Mouse (Mus musculus): ENCODE results near the gene Cdc27.

Gene Cdc27

DNA sequence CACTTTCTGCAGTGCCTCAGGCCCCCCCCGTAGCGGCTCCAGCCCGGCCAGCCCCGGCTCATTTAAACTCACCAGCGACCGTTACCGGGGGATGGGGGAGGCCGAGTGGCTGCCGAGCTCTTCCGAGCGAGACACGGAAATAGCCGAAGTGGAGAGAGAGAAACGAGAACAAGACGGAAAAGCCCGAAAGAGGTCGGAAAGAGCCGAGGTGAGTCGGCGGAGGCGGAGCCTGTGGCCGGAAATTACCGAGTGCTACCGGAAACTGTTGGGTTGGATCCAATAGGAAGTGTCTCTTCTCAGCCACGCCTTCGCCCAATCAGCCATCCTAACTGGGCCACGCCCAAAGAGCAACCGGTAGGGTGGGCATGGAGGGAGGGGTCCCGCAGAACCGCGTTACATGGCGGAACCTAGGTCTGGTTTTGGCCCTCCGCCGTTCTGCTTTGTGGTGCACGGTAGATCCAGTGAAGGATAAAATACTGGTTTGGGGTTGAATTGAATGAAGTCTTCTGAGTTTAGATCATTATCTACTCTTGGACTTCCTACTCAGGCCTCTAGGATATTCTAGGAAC lies at the start of gene Cdc27, which contains the start of gene Myl4:
Gene Cdc27, minus strand, starts transcription at position 215 of the 569 bp plus-strand sequence.
Gene Myl4, plus strand, starts transcription at position 258 of the 569 bp plus-strand sequence.
- peak; percentile 98 to 99 for DNase-seq (ENCODE audit: low spot score in 2 of 2)

- DNase-seq (ENCODE audit: low spot score in 2 of 2), result no peak
Observed at GRCm38 (mm10) chr11:104599265-104599945, 49.0 kb upstream of the Cdc27 start.

GRCm38 (mm10) chr11:104596365-104596764 lies 45.9 kb upstream of the Cdc27 start:
- DNase-seq (ENCODE audit: low spot score in 2 of 2), result no peak

DNA sequence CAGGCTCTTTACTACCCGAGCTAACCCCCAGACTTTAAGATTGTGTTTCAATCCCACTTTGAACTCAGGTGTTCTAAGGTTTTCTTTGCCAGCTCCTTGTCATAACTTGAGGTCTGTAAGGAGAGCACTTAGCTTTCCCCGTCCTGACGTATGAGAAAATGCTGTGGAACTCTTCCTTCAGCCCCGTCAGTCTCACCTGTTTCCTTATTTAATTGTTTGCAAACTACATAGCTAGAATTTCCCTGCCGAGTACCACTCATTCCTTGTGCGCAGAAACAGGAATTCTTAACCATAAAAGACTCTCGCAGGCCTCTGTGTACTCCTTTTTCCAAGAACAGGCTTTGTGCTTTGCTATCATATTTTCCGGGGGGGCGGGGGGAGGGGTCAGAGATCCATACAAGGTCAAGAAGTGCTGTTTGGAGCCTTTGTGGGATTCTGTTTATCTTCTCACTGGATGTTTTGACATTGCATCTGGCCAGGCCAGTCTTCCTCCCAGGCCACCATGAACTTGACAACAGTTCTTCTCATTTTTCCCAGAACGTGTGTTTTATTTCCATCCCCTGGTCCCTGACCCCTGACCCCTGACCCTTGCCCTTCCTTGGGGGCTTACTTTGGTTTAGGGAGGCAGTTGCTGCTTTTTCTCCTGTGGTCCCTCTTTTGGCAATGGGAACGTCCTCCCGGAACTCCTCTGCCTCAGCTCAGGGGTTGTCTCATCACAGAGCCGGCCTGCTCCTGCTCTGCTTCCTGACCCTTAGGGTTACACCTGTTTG lies 41.8 kb upstream of the Cdc27 start:
- no peak for DNase-seq (ENCODE audit: low spot score in 2 of 2)

DNA sequence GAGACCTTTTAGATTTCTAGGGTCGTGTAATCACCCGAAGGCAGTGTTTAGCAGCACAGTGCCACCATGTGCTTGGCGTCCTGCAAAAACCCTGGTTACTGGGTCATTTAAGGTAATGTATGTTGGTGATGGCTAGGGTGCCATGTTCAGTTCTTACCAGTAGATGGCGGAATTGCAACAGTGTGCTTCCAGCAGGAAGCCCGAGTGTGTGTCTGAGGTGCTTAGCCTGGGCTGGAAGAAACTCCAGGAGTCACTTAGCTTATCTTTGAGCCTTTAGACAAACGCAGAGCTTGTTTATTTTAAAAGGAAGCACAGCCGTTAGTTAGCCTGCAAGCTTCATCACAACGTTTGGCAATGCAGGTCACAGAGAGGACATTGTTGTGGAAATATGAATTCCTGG lies 39.7 kb upstream of the Cdc27 start:
- DNase-seq (ENCODE audit: low spot score in 2 of 2), result peak; percentile 89 to 90

DNA sequence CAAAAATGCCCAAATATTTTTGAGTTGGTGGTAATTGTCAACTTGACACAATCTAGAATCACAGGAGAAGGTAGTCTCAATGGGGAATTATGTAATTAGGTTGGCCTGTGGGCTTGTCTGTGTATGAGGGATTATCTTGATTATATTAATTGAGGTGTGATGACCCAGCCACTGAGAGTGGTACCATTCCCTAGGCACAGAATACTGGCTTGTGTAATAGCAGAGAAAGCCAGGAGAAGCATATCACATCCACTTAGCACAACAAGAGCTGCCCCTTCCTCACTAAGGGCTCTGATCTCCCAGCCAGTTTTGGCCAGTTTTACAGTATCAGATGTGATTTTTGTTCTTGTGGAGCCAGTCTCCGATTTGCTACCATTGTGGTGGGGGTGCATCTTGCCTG lies 39.1 kb upstream of the Cdc27 start:
- DNase-seq (ENCODE audit: low spot score in 2 of 2), result no peak

GRCm38 (mm10) chr11:104588513-104588912 lies 38.1 kb upstream of the Cdc27 start:
- DNase-seq (ENCODE audit: low spot score in 2 of 2), result no peak

DNA sequence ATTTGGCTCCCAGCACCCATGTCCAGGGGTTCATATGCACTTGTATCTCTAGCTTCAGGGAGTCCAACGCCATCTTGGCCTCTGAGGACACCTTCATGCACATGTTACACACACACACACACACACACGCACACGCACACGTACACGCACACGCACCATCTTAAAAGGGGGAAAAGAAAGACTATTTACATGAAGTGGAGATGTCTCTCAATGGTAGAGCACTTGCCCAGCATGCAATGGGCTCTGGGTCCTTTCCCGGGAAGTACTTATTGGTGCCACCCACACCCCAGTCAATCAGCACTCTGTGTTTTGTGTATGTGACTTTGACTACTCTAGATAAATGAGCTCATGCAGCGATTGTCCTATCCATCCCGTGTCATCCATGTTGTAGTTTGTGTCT lies 37.5 kb upstream of the Cdc27 start:
- no peak for DNase-seq (ENCODE audit: low spot score in 2 of 2)

GRCm38 (mm10) chr11:104585495-104585894 lies 35.1 kb upstream of the Cdc27 start:
- DNase-seq (ENCODE audit: low spot score in 2 of 2), result no peak

GRCm38 (mm10) chr11:104582630-104583364 lies 32.4 kb upstream of the Cdc27 start:
- DNase-seq (ENCODE audit: low spot score in 2 of 2), result no peak

DNA sequence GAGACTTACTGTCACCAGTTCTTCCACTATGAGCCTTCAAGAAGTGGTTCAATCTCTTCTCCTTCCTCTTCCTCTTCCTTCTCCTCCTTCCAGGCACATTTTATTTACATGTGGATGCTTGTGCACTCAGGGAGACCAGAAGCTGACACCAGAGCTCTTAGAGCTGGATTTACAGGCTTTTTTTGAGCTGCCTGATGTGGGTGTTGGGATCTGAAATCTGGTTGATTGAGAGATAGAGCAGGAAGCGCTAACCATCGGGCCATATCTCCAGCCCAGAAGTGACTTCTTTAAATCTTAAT lies 31.8 kb upstream of the Cdc27 start:
- DNase-seq (ENCODE audit: low spot score in 2 of 2), result no peak

DNA sequence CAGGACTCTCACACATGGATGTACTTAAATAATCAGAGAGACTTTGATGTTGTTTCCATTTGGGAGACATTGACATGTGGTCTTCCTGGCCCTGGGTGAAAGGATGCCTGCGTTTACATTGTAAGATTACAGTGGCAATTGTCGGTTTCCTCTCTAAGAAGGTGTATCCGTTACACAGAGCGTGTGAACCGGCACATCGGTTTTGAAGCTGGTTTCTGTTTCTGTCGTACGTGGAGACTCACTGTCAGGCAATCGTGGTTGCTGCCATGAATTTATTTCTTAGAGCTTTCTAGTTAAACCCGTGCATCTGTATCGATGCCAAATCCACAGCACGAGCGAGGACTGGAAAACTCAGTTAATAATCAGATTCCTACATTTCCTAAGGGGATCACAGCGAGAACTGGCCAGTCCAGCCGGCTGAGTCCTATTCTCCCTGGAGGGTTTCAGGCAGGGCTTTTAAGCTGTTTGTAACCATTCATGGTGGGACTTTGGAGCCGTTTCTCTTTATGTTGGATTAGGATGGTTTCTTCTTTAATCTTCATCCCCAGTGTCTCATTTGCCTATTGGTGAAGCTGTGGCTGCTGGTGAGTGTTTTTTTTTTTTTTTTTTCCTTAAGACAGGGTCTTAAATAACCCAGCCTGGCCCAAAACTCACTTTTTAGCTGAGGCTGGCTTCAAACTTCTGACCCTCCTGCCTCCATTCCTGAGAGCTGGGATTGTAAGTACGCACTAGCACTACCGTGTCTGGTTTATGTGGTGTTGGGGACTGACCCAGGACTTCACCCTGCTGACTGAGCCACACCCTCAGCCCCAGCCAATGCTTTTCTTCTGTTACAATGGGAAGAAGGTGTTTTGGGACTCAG lies 31.3 kb upstream of the Cdc27 start:
- no peak for DNase-seq (ENCODE audit: low spot score in 2 of 2)

DNA sequence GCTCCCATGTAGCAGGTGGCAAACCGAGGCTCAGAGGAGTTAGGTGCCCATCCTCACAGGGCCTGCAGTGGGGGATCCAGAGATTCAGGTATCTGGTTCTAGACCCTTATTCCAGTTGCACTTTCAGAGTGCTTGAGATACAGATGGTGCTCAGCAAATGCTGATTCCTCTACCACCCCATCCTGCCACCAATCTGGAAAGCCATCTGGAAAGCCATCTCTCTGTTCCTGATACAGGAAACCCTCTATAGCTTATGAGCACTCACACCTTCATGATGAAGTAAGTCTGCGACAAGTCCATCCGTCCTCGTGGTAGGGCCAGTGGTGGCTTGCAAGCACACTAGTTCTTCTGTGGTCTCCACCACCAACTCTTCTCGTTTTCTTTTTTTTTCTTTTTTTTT lies 30.2 kb upstream of the Cdc27 start:
- no peak for DNase-seq (ENCODE audit: low spot score in 2 of 2)

DNA sequence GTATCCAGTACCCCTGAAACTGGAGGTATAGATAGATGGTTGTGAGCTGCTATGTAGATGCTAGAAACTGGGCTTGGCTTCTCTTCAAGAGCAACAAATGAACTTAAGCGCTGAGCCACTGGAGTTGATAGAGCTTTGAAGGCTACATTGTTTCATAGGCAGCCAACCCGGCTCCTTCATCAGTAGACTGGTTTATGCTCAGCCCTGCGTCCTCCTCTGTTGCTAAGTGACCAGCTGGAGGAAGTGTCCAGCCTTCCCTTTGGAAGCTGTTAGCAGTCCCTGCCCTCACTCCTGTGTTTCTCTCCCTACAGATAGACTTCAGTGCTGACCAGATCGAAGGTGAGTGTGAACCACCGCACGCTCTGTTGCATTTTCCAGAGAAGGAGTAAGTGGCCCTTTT lies 29.7 kb upstream of the Cdc27 start:
- no peak for DNase-seq (ENCODE audit: low spot score in 2 of 2)

DNA sequence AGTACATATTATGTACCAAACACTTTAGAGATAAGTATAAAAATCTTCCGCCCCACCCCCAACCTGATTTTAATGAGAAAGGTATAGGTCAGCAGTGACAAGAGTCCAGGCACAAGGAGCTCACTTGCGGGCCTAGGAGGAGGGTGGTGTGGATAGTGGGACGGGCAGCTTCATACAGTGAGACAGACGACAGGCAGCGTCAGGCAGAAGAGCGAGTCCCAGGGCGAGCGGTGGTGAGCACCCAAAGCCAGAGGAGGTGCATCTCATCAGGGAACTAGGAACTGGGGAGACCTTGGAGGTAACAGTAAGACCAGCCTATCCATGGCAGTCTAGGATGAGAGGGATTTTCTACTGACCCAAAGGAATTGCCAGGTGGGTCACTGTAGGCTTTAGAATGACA lies 29.2 kb upstream of the Cdc27 start:
- no peak for DNase-seq (ENCODE audit: low spot score in 2 of 2)

GRCm38 (mm10) chr11:104579084-104579483 lies 28.7 kb upstream of the Cdc27 start:
- no peak for DNase-seq (ENCODE audit: low spot score in 2 of 2)

DNA sequence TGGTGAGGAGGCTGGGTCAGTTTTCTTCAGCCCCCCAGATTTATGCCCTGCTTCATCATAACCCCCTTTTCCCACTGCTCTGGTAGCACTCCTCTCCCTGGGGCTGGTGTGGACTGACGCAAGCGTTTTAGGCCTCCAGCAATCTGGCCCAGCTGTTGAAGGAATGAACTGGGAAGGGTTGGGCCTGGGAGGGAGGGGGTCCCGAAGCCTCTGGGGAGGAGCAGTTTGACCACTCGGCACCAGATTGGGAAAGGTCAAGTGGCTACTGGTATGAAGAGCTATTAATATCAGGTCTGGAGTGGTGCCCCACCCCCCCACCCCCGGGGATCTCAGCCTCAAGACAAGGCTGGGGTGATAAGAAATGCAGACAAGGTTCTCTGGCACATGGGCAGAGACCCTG lies 27.7 kb upstream of the Cdc27 start:
- no peak for DNase-seq (ENCODE audit: low spot score in 2 of 2)

GRCm38 (mm10) chr11:104576772-104577612 lies 26.6 kb upstream of the Cdc27 start:
- no peak for DNase-seq (ENCODE audit: low spot score in 2 of 2)

GRCm38 (mm10) chr11:104572566-104572965 lies 22.1 kb upstream of the Cdc27 start:
- no peak for DNase-seq (ENCODE audit: low spot score in 2 of 2)

DNA sequence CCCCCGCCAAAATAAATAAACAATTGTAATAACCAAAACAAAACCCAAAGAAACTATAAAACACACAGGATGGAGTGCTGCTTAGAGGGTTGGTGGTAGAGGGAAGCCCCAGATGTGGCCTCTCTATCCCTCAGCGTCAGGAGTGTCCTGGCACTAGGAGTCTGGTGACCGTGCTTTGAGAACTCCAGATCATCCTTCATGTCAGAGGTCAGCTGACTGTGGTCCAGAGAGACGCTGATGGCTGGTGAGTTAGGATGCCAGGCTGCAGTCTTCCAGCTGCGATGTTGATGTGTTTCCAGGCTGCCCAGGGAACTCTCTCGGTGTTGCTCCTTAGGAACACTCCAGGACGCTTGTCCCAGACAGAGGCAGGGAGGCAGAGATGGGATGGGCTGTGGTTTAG lies 21.7 kb upstream of the Cdc27 start:
- DNase-seq (ENCODE audit: low spot score in 2 of 2), result no peak

GRCm38 (mm10) chr11:104571373-104571772 lies 21.0 kb upstream of the Cdc27 start:
- DNase-seq (ENCODE audit: low spot score in 2 of 2), result peak; percentile 61 to 67

Data from right cerebral cortex, postnatal 10 days (tissue).